Mouse (Mus musculus) CD4-positive naive resting alpha-beta T cell, adult 76 days (primary cell): Measurements from ENCODE around the gene Olfr295. TPM values are rescaled to one million over a fixed set of nuclear protein-coding genes. Genes with fewer than 3 reads are reported as not detected.

ENCODE experiments used
- total RNA-seq: library from RNA; stranded (reverse); gene quantifications from one replicate; pipeline ENCODE4 v1.2.4, GENCODE M21; 2023

Gene Olfr295
- not detected for total RNA-seq

DNA sequence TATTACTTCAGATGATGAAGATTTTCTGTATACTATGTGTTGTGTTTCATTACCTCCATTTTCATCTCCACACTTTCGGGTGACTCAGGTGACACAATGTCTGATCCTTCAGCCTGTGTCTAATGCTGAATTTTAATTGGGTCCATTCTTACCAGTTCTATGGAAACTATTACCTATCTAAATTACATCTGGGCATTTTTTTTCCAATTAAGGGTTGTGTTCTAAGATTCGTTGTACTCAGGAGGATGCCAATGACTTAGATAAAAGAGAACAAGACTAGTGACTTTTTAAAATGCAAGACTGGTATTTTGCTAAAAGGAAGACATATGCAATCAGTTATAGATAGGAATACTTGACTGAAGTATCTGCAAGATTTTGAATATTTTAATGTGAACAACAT lies at the start of gene Olfr295:
Gene Olfr295, plus strand, starts transcription at position 301 of the 400 bp plus-strand sequence.

DNA sequence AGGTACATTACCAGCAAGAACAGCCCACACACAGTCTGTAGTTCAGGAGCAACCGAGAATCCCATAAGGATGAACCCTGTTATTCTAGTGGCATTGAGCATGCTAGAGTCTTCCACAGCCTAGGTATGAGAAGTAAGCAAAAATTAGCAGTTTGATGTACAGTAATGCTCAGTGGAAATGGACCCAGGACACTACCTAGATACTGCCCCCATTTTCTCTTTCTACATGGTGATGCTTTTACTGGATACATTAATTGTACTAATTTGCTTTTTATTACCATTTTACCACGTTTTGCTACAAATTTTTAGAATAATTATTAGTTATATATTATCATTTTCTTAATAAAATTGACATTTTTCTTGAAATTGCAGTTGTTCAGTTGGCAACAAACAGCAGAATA lies 32.9 kb downstream of the Olfr295 start, which contains the start of gene Olfr294:
Gene Olfr294, minus strand, starts transcription at position 101 of the 400 bp plus-strand sequence.

Other genes starting within 250 kb of the Olfr295 start
- gene Olfr307, start 246.3 kb upstream of the Olfr295 start, total RNA-seq = not detected
- not detected for gene Olfr305, start 216.9 kb upstream of the Olfr295 start, total RNA-seq
- gene Olfr304, start 197.2 kb upstream of the Olfr295 start, total RNA-seq = not detected
- gene Olfr303, start 186.1 kb upstream of the Olfr295 start, total RNA-seq = not detected
- gene Olfr301, start 180.0 kb upstream of the Olfr295 start, total RNA-seq = not detected
- gene Olfr299, start 123.9 kb upstream of the Olfr295 start, total RNA-seq = not detected
- gene Olfr298, start 91.4 kb upstream of the Olfr295 start, total RNA-seq = not detected
- gene Olfr297, start 63.9 kb upstream of the Olfr295 start, total RNA-seq = not detected
- gene Olfr294, start 32.8 kb downstream of the Olfr295 start, total RNA-seq = not detected
- not detected for gene Olfr293, start 65.2 kb downstream of the Olfr295 start, total RNA-seq
- gene Olfr292, start 104.5 kb downstream of the Olfr295 start, total RNA-seq = not detected
- not detected for gene Folh1, start 192.1 kb downstream of the Olfr295 start, total RNA-seq
- not detected for gene Vmn2r77, start 211.2 kb downstream of the Olfr295 start, total RNA-seq